Mouse (Mus musculus) yolk sac, embryonic 10.5 days (tissue): ENCODE data around the gene Fryl.

Experiments
- DNase-seq: peaks from one replicate; pipeline ENCODE4 v3.0.0-alpha.2; 2017; ENCODE audit warnings: low spot score

Fryl gene

DNA sequence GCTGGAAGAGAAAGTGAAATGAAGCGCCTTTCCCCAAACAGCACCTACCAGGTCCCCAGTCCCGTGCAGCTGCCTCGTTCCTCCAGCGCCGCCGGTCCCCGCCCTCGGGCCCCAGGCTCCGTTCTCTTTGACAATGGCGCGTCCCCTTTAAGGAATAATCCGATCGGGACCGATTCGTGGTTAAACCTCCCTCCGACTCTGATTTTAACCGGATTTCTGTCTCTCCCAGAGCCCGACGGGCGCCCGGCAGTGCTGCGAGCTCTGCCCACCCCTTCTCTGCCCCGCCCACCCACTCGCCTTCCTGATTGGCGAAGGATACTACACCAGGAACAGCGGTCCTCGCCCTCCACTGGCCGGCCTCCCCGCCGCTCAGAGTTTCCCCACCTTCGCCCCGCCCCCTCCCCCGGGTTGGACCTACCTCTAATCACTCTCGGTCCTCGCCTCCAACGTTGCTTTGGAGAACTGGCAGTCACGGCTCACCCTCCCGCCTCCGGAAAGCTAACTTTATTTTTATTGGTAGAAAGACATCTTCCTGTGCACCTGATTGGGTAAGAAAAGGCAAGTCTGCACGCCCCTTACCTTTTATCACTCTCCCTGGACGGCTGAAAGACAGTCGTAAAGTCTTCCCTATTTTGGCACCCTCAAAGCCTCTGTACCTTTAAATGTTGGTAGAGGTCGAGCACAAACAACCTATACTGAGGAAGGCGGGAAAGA, at the start of gene Fryl:
Gene Fryl (minus strand): TSS at position 268 of the 714 bp plus-strand sequence.
- DNase-seq, result peak; percentile 100

DNA sequence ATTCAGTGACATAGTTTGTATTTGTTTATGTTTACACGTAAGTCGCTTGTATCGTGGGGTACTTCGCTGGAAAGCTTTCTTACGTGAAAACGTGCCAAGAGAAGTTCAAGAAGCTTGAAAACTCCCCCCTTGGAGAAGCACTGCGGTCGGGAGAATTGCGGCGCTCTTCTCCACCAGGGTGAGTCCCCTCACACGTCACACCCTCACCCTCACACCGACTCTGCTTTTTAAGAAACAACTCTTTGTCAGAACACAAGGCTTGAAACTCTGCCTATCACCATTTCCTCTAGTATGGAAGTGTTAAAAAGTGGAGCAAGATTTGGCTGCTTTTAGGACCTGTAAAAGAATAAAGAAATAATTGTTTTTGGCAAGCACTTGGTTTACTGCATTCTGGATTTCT, 48.1 kb upstream of the Fryl start:
- no peak for DNase-seq

DNA sequence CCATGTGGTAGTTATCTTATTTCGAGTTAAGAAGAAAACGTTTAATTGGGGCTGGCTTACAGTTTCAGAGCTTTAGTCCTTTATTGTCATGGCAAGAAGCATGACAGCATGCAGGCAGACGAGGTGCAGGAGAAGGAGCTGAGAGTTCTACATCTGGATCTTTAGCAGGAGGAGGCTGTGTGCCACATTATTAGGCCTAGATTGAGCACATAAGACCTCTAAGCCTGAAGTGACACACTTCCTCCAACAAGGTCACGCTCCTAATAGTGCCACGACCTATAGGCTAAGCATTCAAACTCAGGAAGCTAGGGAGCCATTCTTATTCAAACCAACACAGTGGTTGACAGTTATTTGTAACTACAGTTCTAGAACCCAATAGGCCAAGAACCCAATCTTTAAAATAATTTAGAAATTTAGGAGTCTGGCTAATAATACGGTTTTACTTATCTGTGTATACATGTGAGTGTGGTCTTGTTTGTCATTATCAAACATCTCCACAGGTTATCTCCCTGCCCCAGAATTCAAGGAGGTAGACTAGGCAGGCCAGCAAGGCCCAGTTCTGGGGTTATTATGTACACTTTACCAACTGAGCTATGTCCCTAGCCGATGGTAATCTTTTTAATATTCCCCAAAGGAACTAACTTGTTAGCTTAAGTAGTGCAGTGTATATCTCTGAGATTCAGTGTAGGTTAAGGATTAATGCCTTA, 45.3 kb upstream of the Fryl start:
- DNase-seq, result no peak

DNA sequence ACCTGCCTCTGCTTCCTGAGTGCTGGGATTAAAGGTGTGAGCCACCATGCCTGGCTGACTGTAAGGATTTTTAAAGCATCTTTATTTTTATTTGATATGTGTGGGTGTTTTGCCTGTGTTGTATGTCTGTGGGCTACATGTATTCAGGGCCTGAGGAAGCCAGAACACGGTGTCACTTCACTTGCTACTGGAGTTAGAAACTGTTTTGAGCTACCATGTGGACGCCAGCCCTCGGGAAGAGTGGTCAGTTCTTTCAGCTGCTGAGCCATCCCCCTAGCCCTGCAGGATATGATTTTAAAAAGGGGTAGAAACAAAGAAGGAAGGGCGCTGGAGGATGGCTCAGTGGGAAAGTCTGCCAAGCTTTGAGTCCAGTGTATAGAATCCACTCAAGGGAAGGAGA, 39.5 kb upstream of the Fryl start:
- DNase-seq, result no peak

DNA sequence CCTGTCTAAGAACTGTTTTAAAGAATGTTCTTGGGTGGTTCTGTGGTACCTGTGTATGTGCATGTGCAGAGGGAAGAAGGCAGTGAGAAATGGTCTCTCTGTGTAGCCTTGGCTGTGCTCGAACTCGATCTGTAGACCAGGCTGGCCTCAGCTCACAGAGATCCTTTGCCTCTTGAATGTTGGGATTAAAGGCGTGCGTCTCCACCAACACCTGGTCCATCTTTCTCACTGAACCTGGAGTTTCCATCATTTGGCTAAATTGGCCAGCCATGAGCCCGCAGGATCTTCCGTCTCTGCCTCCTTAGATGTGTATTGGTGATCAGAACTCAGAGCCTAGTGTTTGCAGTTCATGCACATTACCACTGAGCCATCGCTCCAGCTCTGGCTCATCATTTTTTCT, 38.6 kb upstream of the Fryl start:
- DNase-seq, result no peak

DNA sequence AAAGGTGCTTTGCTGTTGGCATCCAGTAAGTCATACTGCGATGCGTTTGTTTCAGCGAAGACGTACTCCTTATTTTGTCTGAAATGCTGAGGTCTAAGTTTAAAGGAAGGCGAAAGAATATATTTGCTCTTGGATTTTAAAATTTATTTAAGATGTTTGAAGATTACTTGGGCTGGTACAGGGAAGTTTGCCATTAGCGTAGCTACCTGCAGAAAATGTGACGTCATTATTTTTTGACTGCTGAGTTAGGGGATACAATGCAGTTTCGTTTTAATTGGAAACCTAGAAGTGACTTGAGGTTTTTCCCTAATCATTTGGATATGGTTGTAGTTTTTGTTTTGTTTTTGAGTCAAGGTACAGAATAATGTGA, 37.0 kb upstream of the Fryl start:
- DNase-seq, result no peak

DNA sequence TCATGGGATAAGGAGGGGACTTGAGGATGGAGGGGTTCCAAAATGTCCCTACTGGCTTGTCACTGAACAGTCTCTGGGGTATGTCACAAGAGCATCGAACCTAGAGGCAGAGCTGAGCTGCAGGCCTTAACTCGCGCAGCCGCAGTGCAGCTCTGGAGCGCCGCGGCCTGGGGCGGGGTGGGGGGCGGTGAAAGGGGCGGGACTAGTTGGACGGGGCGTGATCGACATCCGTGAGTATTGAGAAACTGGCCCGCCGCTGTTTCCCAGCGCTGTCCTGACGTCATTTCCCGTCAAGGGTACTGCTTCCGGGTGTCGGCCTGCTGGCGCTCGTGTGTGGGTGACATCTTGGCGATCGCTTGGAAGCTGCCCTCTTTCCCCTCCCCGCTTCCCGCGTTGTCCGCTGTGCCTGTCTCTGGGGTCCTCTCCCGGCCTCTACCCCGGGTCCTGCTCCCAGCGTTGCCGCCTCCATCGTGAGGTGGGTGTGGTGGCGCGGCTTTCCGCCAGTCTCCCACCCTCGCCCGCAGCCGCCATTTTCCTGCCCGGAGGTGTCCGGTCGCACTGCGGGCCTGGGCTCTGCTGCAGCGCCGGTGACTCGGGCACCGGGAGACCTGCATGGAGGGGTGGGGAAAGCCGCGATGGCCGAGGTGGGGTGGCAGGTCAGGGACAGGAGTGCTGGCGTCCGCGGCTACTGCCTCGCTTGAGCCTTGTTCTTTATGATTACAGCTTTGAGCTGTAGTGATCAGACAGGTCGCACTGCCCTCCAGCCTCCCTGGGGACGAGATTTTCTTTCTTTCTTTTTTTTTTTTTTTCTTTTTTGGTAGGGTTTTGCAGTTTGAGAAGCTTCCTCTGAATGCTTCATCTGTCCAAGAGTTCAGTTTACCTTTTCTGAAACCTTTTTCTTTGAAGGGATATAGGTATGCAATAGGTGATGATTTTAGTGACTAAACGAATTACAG, 36.4 kb upstream of the Fryl start, which contains the start of gene Ociad1:
Gene Ociad1 (plus strand): TSS at position 283 of the 956 bp plus-strand sequence.
- peak; percentile 98 for DNase-seq

DNA sequence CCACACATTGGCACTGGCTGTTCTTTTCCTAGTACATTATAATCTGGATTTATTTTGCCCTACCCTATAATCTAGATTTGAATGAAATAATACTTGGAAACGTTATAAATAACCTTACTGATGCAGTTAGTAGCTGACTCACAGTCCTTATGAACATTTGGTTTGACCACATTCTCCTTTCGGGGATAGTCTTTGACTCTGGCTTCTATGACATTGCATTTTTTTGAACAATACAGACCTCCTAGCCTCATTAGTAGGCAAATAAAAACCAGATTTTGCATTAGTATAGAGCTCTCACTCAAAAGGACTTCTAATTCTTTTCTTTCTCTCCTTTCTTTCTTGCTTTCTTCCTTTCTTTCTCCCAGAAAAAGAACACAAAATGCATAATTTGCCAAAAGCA, 33.5 kb upstream of the Fryl start:
- no peak for DNase-seq

DNA sequence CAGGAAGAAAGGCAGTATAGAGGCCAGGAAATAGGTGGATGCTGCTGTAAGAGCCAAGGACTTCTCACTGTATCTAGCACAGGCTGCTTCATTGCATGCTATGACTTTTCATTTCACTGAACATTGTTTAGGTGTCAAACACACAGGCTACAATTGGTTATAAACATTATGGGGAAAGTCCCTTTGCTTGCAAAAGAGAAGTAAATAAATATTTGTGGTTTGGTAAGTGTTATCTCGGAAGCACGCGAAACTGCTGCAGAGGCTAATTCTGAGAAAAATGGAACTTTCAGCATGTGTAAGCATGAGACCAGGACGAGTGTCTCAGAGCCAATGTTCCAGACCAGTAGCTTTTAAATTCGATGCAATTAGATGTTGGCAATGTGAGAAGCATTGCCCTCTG, 30.2 kb upstream of the Fryl start:
- DNase-seq, result no peak

DNA sequence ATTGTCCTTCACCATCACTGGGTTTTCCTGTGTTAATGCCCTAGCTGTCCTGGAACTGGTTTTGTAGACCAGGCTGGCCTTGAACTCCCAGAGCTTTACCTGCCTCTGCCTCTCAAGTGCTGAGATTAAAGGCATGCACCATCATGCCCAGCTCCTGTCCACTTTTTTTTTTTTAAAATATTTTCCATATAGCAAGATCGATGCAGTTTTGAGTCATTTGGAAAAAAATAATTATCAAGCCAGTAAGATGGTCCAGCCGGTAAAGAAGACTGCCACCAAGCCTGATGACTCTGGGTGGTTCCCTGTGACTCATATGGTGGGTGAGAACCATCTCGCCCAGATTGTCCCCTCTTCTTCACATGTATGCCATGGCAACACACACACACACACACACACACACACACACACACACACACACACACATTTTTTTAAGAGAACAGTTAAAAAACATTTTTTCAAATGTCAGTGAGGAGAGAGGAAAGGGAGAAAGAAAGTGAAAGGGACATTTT, 29.1 kb upstream of the Fryl start:
- no peak for DNase-seq

DNA sequence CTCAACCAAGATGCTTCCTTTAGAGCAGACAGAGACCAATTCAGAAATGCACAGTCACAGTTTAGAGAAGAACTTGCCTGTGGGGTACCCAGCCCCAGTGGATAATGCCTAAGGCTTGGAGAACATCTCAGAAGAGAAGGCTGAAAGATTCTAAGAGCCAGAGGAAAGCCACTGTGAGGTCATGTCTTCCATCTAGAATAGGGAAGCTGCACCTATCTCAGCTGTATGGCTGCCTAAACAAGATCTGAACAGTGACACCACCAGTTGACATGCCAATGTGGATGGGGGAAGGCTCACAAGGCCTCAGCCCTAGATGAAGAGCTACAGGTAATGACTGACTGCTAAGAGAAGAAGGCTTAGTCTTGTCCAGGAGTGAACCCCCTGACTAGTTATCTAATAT, 27.6 kb upstream of the Fryl start:
- no peak for DNase-seq

DNA sequence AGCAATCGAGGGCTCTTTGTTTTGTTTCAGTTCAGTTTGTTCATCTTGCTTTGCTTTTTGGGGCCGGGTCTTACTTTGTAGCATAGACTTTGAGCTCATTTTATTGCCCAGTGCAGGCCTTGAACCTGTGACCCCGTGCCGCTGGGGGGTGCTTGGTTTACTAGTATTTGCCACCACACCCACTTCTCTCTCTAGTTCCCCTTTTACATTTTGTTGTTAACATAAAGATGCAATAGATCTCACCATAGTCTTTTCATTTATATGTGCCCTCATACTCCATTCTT, 24.1 kb upstream of the Fryl start:
- peak; percentile 52 for DNase-seq

DNA sequence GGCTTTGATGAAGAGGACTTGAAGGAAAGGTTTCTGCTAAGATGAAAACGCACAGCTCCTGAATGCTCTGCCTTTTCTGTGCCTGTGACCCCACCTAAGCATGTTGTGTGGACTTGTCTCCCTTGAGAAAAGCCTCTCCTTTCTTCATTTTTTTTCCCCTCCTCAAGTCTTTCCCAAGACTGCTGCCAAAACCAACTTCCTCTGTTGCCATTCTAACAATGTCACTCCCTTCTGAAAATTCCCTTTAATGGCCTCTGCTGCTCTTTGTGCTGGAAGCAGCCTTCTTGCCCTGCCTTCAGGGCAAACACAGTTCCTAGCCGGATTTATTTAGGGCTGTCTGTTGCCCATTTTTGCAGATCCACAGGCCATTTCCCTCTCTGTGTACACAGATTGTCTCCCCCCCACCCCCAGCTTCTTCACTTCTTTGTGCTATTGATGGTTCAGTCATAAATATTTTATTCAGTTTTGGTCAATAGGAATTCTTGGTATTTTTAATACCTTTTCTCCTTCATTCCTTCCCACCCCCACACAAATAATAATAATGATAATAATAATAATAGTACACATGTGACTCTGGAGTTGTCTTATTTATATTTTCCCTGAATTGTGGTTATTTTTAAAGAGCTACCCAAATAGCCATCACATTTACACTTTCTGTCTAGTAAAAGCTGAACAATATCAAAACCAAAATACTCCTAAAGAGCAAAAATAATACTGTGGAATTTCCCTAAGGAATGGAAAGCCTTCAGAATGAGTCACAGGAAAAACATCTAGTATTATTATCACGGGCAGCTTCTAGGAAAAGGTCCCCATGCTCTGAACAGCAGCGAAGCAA, 23.5 kb upstream of the Fryl start:
- DNase-seq, result no peak

DNA sequence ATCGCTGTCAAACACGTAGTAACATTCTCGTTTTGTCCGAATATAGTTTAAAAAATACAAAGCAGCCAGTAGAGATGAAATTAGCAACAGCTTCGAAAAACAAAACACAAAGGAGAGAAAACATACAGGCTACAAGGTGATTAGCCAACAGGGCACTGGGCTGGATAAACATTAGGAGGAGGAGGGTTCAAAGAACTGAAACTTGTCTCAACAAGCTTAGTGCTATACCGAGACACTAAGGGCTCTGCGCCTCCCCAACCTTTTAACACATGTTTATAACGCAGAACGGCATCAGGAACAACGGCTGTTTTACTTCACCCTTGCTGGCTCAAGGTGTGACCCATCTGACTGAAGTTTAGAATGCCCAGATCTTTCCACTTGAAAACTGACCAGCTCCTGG, 22.8 kb upstream of the Fryl start:
- DNase-seq, result peak; percentile 24

DNA sequence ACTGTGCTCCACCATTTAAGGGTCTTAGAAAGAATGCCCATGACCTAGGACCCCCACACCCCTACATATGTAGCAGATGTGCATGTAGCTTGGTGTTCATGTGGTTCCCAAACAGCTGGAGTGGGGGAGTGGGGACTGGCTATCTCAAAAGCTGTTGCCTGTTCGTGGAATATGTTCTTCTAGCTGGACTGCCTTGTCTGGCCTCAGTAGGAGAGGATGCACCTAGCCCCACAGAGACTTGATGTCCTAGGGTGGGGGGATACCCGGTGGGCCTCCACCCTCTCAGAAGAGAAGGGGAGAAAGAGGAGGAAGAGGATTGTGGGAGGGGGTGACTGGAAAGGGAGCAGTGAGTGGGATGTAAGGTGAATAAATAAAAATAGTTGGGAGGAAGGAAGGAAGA, 18.5 kb upstream of the Fryl start:
- no peak for DNase-seq

DNA sequence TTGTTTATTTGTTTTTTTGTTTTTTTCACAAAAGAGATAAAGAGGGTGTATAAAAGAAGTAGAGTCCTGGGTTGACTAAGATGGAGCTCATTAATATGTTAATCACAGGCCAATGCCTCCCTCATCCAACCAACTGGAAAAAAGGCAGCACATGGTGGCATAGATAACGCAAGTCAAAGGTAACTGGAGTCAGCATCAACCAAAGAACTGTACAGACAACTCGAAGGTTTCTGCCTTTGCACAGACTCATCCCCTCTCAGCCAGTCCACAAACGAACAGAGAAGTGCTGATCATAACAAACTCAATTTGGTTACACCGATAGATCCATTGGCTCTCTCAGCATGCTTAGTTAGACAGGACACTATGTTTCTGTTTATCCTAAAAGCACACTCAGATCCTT, 16.8 kb upstream of the Fryl start:
- no peak for DNase-seq

DNA sequence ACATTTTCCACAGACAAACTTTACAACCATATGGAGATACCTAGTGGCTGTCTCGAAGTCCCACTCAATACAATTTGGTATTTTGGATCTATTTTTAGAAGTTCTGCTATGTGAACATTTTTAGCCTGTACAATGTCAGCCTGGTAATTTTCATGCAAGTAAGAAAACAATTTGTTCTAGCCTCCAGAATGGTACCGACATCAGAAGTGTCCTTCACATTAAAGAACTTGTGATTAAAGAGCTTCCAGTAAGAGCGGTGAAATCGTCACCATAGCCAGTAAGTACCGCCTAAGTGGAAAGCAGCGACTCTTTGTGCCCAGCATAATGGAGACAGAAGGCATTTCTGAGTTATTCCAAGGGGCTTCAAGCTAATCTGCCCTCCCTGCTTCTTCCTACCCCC, 14.2 kb upstream of the Fryl start:
- no peak for DNase-seq

DNA sequence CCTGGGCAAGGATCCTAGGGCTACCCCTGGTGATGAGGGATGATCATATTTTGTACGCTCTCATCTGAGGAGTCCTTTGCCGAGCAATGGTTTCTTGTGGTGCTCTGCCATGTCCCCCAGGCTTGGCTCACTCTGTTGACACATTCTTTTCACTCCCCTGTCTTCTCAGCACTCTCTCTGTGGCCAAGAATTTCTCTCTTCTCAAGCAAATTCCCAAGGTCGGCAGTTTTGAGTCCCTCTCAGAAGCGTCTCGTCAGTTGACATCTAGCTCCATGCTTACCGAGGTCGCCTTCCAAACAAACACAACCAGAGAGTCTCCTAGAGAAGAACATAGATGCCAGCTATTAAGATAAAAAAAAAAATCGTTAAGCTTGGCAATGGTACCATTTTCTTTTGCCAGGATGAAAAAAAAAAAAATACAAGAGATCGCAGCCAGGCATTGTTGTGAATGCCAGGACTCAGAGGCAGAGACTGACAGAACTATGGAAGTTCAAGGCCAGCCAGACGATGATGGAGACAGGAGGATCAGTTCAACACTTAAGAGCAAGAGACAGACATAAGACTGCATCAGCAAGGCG, 12.3 kb upstream of the Fryl start:
- DNase-seq, result no peak

DNA sequence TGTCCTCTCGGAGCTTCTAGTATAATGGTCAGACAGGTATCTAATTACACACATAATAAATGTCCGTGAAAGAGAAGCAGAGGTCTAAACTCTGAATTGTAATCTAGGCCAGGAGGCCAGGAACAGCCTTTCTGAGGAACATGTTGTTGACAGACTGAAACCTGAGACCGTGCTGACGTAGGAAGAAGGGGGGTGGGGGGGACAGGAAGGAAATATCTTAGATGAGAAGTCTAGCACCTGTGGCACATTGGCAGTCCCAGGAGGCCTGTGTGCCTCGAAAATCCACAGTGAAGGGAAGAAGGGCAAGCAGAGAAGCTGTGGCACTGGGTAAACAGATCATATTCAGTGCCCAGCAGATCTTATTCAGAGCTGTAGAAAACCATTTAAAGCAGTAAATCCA, 9.0 kb upstream of the Fryl start:
- no peak for DNase-seq

DNA sequence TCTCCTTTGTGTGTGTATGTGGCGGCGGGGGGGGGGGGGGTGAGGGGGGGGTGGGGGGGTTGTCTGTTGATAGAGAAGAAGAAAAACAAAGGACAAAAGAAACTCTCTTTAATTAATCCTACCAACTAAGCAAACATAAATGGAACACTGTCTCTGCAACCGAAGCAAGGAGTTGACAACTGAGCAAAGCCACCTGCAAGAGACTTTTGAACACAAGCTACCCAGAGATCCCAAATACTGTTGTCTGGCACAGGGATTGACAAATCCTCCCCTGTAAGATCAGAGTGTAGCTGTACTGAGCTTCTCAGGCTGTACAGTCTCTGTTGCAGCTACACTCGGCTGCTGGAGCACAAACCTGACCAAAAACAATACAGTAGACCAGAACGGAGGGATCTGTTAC, 7.7 kb upstream of the Fryl start:
- no peak for DNase-seq

DNA sequence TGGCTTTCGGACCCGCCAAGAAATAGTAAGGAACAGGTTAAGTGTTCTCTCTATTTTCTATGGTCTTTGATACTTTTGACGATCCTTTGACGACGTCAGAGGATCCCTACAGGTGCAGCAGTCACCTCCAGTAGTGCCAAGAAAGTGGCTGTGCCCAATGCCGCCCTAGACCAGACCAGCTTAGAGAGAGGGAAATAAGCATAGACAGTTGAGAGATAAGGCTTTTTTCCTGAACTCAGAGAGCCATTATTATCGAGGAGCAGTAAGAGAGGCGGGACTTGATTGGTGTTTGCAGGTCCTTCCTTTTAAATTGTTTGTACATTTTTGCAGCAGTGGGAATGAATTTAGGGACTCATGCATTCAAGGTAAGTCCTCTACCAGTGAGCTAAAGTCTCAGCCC, 1.3 kb upstream of the Fryl start:
- no peak for DNase-seq

DNA sequence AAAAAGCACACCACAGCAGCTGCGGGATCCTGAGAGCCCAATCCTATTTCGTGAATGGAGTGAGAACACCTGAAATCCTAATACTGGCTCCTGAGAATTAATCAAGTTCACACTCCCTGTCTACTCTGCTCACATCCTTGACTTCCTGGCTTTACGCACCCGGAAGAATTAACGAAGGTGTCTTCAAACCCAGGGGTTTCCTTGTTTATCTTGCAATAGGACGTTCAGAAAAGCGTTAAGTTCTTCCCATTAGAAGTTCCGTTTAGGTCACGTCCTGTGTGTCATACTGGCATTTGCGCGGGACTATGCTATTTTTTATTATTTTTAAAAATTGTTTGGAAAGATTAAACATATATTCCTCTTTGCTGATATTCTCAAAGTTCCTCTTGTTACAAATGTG, 677 bp upstream of the Fryl start:
- DNase-seq, result no peak
